Mouse (Mus musculus): ENCODE results near the gene Sema3f. TPM values are rescaled to one million over a fixed set of nuclear protein-coding genes. Genes with fewer than 3 reads are reported as not detected.

Sema3f gene
- polyA plus RNA-seq, 1 experiment, result 1.4 TPM

- peaks cover 20% of the 10 kb centered on the region for H3K27me3 ChIP-seq (ENCODE audit: control insufficient read depth, insufficient read depth, insufficient read length)
- TF ChIP-seq REST (IDR thresholded peaks at IDR 0.05; ENCODE audit: insufficient read depth, insufficient read length), result no peak
- TF ChIP-seq CEBPB (IDR thresholded peaks at IDR 0.05; ENCODE audit: insufficient read depth, poor library complexity, severe bottlenecking), result no peak
- TF ChIP-seq MAX (IDR thresholded peaks at IDR 0.05; ENCODE audit: low read depth), result no peak
- no peak for TF ChIP-seq SRF (IDR thresholded peaks at IDR 0.05; ENCODE audit: control insufficient read depth, insufficient read length, low read depth)
- no peak for TF ChIP-seq TCF12 (IDR thresholded peaks at IDR 0.05; ENCODE audit: insufficient read depth, poor library complexity, severe bottlenecking)
- no peak for TF ChIP-seq POLR2AphosphoS2 (IDR thresholded peaks at IDR 0.05; ENCODE audit: insufficient read length, low read depth)
- TF ChIP-seq MYOG (IDR thresholded peaks at IDR 0.05; ENCODE audit: control insufficient read depth in 1 of 3, insufficient read depth in 1 of 3, insufficient read length in 2 of 3, low read depth in 2 of 3), result no peak
- no peak for TF ChIP-seq MYOD1 (IDR thresholded peaks at IDR 0.05; ENCODE audit: control insufficient read depth in 1 of 3, insufficient read length in 2 of 3, low read depth in 2 of 3)
- no peak for TF ChIP-seq E2F4 (IDR thresholded peaks at IDR 0.05; ENCODE audit: insufficient read depth)
- no peak for TF ChIP-seq TCF3 (IDR thresholded peaks at IDR 0.05; ENCODE audit: insufficient read length, low read depth)
- no peak for TF ChIP-seq POLR2A (IDR thresholded peaks at IDR 0.05; ENCODE audit: insufficient read length, low read depth)
- no peak for TF ChIP-seq USF1 (IDR thresholded peaks at IDR 0.05; ENCODE audit: low read depth)
- no peaks in the 10 kb centered on the region for H3K79me2 ChIP-seq (ENCODE audit: control insufficient read depth, insufficient read depth)
Measured at GRCm38 (mm10) chr9:107718781-107719540, 8.7 kb upstream of the Sema3f start.

GRCm38 (mm10) chr9:107716951-107717350 lies 6.7 kb upstream of the Sema3f start:
- no peaks in the 10 kb centered on the region for H3K79me2 ChIP-seq (ENCODE audit: control insufficient read depth, insufficient read depth)
- H3ac ChIP-seq (ENCODE audit: control insufficient read depth, insufficient read length), result no peak overlapping the region
- H3K4me3 ChIP-seq, result no peak overlapping the region
- TF ChIP-seq SRF (IDR thresholded peaks at IDR 0.05; ENCODE audit: control insufficient read depth, insufficient read length, low read depth), result no peak
- TF ChIP-seq MYOG (IDR thresholded peaks at IDR 0.05; ENCODE audit: control insufficient read depth in 1 of 3, insufficient read depth in 1 of 3, insufficient read length in 2 of 3, low read depth in 2 of 3), result no peak
- no peak for TF ChIP-seq MYOD1 (IDR thresholded peaks at IDR 0.05; ENCODE audit: control insufficient read depth in 1 of 3, insufficient read length in 2 of 3, low read depth in 2 of 3)
- TF ChIP-seq REST (IDR thresholded peaks at IDR 0.05; ENCODE audit: insufficient read depth, insufficient read length), result no peak
- TF ChIP-seq POLR2AphosphoS2 (IDR thresholded peaks at IDR 0.05; ENCODE audit: insufficient read length, low read depth), result no peak
- TF ChIP-seq TCF12 (IDR thresholded peaks at IDR 0.05; ENCODE audit: insufficient read depth, poor library complexity, severe bottlenecking), result no peak
- no peak for TF ChIP-seq USF1 (IDR thresholded peaks at IDR 0.05; ENCODE audit: low read depth)
- TF ChIP-seq POLR2A (IDR thresholded peaks at IDR 0.05; ENCODE audit: insufficient read length, low read depth), result no peak
- TF ChIP-seq MAX (IDR thresholded peaks at IDR 0.05; ENCODE audit: low read depth), result no peak
- TF ChIP-seq CEBPB (IDR thresholded peaks at IDR 0.05; ENCODE audit: insufficient read depth, poor library complexity, severe bottlenecking), result no peak
- no peak for TF ChIP-seq E2F4 (IDR thresholded peaks at IDR 0.05; ENCODE audit: insufficient read depth)
- TF ChIP-seq TCF3 (IDR thresholded peaks at IDR 0.05; ENCODE audit: insufficient read length, low read depth), result no peak
- no peak overlapping the region for H3K4me2 ChIP-seq (ENCODE audit: low read depth)
- H3K36me3 ChIP-seq (ENCODE audit: control insufficient read depth, insufficient read depth), result no peaks in the 10 kb centered on the region
- H3K27me3 ChIP-seq (ENCODE audit: control insufficient read depth, insufficient read depth, insufficient read length), result peaks cover 20% of the 10 kb centered on the region

More at GRCm38 (mm10) chr9:107718781-107719540, 8.7 kb upstream of the Sema3f start:
- H3ac ChIP-seq (ENCODE audit: control insufficient read depth, insufficient read length), result no peak overlapping the region
- no peak overlapping the region for H3K4me2 ChIP-seq (ENCODE audit: low read depth)
- H3K4me3 ChIP-seq, result no peak overlapping the region
- H3K36me3 ChIP-seq (ENCODE audit: control insufficient read depth, insufficient read depth), result no peaks in the 10 kb centered on the region

GRCm38 (mm10) chr9:107715632-107716031 lies 5.4 kb upstream of the Sema3f start:
- H3K36me3 ChIP-seq (ENCODE audit: control insufficient read depth, insufficient read depth), result no peaks in the 10 kb centered on the region
- H3K4me3 ChIP-seq, result no peak overlapping the region
- H3K79me2 ChIP-seq (ENCODE audit: control insufficient read depth, insufficient read depth), result no peaks in the 10 kb centered on the region
- no peak for TF ChIP-seq MYOG (IDR thresholded peaks at IDR 0.05; ENCODE audit: control insufficient read depth in 1 of 3, insufficient read depth in 1 of 3, insufficient read length in 2 of 3, low read depth in 2 of 3)
- TF ChIP-seq SRF (IDR thresholded peaks at IDR 0.05; ENCODE audit: control insufficient read depth, insufficient read length, low read depth), result no peak
- TF ChIP-seq POLR2A (IDR thresholded peaks at IDR 0.05; ENCODE audit: insufficient read length, low read depth), result no peak
- no peak for TF ChIP-seq TCF12 (IDR thresholded peaks at IDR 0.05; ENCODE audit: insufficient read depth, poor library complexity, severe bottlenecking)
- no peak for TF ChIP-seq MAX (IDR thresholded peaks at IDR 0.05; ENCODE audit: low read depth)
- no peak overlapping the region for H3ac ChIP-seq (ENCODE audit: control insufficient read depth, insufficient read length)
- H3K4me2 ChIP-seq (ENCODE audit: low read depth), result no peak overlapping the region
- peaks cover 34% of the 10 kb centered on the region for H3K27me3 ChIP-seq (ENCODE audit: control insufficient read depth, insufficient read depth, insufficient read length)

GRCm38 (mm10) chr9:107714221-107714952 lies 4.1 kb upstream of the Sema3f start:
- H3K27me3 ChIP-seq (ENCODE audit: control insufficient read depth, insufficient read depth, insufficient read length), result peaks cover 43% of the 10 kb centered on the region
- H3ac ChIP-seq (ENCODE audit: control insufficient read depth, insufficient read length), result no peak overlapping the region
- TF ChIP-seq SRF (IDR thresholded peaks at IDR 0.05; ENCODE audit: control insufficient read depth, insufficient read length, low read depth), result no peak
- no peak for TF ChIP-seq POLR2AphosphoS2 (IDR thresholded peaks at IDR 0.05; ENCODE audit: insufficient read length, low read depth)
- no peak for TF ChIP-seq MYOG (IDR thresholded peaks at IDR 0.05; ENCODE audit: control insufficient read depth in 1 of 3, insufficient read depth in 1 of 3, insufficient read length in 2 of 3, low read depth in 2 of 3)
- TF ChIP-seq POLR2A (IDR thresholded peaks at IDR 0.05; ENCODE audit: insufficient read length, low read depth), result no peak
- TF ChIP-seq USF1 (IDR thresholded peaks at IDR 0.05; ENCODE audit: low read depth), result no peak
- TF ChIP-seq E2F4 (IDR thresholded peaks at IDR 0.05; ENCODE audit: insufficient read depth), result no peak
- TF ChIP-seq REST (IDR thresholded peaks at IDR 0.05; ENCODE audit: insufficient read depth, insufficient read length), result no peak
- no peak for TF ChIP-seq MYOD1 (IDR thresholded peaks at IDR 0.05; ENCODE audit: control insufficient read depth in 1 of 3, insufficient read length in 2 of 3, low read depth in 2 of 3)
- no peak for TF ChIP-seq TCF3 (IDR thresholded peaks at IDR 0.05; ENCODE audit: insufficient read length, low read depth)
- no peak for TF ChIP-seq TCF12 (IDR thresholded peaks at IDR 0.05; ENCODE audit: insufficient read depth, poor library complexity, severe bottlenecking)
- TF ChIP-seq MAX (IDR thresholded peaks at IDR 0.05; ENCODE audit: low read depth), result no peak
- no peak for TF ChIP-seq CEBPB (IDR thresholded peaks at IDR 0.05; ENCODE audit: insufficient read depth, poor library complexity, severe bottlenecking)
- H3K36me3 ChIP-seq (ENCODE audit: control insufficient read depth, insufficient read depth), result no peaks in the 10 kb centered on the region
- H3K79me2 ChIP-seq (ENCODE audit: control insufficient read depth, insufficient read depth), result no peaks in the 10 kb centered on the region
- H3K4me3 ChIP-seq, result no peak overlapping the region
- H3K4me2 ChIP-seq (ENCODE audit: low read depth), result peak overlapping the region; percentile 60

Measured in myocyte (in vitro differentiated cells).